Mouse (Mus musculus) MEL (cell line): Measurements from ENCODE around the gene Prps2.

Experiments used
- CTCF ChIP-seq, 3 experiments: IDR thresholded peaks in 2 of 3; conservative IDR thresholded peaks in 1 of 3; 2 replicates each; pipeline ENCODE4 v1.5.1; 2011 to 2012; ENCODE audit warnings: low read length in 3 of 3, low read depth in 2 of 3, mild to moderate bottlenecking in 2 of 3, improper control_type of control experiment in 1 of 3, inconsistent platforms in 1 of 3, mixed read lengths in 1 of 3, moderate library complexity in 1 of 3; ENCODE audit not compliant: control insufficient read depth in 1 of 3, insufficient read depth in 1 of 3, poor library complexity in 1 of 3, severe bottlenecking in 1 of 3
- HCFC1 ChIP-seq: IDR thresholded peaks from 2 replicates; pipeline ENCODE4 v1.6.1; 2012; ENCODE audit warnings: low read depth, mild to moderate bottlenecking, inconsistent platforms, low read length, improper control_type of control experiment, moderate library complexity
- MAX ChIP-seq: IDR thresholded peaks from 2 replicates; pipeline ENCODE4 v1.6.1; 2011; ENCODE audit warnings: low read length, improper control_type of control experiment
- SIN3A ChIP-seq: IDR thresholded peaks from 2 replicates; pipeline ENCODE4 v1.6.1; 2012; ENCODE audit warnings: low read length, improper control_type of control experiment, inconsistent platforms
- ZMIZ1 ChIP-seq: IDR thresholded peaks from 2 replicates; pipeline ENCODE4 v1.6.1; 2012; ENCODE audit warnings: low read depth, mild to moderate bottlenecking, inconsistent platforms, low read length, improper control_type of control experiment, moderate library complexity

DNA sequence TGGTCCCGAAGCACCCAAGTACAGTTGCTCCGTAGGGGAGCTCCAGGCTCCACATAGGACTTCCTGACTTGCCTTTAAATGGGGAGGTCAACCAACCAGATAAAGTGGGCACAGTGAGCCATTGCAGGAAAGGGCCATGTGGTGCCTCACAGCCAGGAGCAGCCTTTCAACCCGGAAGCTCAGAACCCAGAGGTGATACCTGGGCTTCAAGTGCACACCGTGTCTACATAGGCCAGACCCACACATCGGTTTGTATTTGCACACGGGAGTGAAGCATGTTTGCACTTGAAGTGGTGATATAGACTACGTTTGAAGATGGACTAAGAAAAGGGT is 271 bp upstream of the Prps2 start:
- TF ChIP-seq CTCF (IDR thresholded peaks at IDR 0.05 in 2 of 3, conservative IDR thresholded peaks at IDR 0.05 in 1 of 3; ENCODE audit: control insufficient read depth in 1 of 3, insufficient read depth in 1 of 3, low read depth in 2 of 3, low read length in 3 of 3, poor library complexity in 1 of 3, severe bottlenecking in 1 of 3) (no peak), ZMIZ1 (no peak), SIN3A (no peak), HCFC1 (no peak), MAX (no peak)
